Mouse (Mus musculus) c-Kit-positive CD71-positive TER-119-negative erythroid progenitor cells, embryonic 14.5 days (primary cell): Measurements from ENCODE around the gene Acvr1b.

Experiments used
- DNase-seq: peaks from one replicate; pipeline ENCODE4 v3.0.0-alpha.2; 2013; ENCODE audit warnings: low read depth

Acvr1b gene

DNA sequence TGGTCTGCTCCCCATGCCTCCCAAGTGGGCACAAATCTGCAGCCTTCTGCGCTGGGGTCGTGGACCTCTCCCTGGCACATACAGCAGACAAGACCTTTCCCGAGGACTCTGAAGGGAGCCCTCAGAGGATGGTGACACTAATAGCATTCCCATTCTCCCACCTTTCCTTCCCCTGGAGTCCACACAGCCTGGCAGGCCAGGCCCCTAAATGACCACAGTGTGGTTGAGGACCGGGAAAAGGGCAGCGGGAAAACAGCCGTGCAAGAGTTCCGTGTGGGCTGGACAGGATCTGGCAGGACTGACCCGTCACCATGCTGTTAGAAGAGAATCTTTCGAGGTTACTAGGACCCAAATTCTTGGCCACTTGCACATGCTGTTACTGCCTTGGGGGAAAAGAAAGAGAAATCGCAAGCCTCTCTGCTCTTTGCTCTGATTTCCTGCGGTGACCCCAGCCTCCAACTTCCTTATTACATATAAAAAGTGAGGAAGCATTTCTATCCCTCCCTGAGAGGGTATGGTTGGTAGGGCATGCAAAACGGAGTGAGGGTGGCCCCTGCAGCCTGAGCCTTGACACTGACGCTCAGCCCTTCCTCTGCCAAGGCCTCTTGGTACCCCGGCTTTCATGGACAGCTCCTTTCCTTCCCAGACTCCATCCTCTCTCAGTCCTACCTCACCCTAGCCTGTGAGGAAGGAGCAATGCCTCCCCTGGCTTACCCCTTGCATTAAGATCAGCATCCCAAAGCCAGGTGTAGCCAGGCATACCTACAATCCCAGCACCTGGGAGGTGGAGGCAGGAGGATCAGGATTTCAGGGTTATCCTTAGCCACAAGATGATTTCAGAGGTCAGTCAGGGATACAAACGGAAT, 27.5 kb upstream of the Acvr1b start:
- DNase-seq, result no peak

DNA sequence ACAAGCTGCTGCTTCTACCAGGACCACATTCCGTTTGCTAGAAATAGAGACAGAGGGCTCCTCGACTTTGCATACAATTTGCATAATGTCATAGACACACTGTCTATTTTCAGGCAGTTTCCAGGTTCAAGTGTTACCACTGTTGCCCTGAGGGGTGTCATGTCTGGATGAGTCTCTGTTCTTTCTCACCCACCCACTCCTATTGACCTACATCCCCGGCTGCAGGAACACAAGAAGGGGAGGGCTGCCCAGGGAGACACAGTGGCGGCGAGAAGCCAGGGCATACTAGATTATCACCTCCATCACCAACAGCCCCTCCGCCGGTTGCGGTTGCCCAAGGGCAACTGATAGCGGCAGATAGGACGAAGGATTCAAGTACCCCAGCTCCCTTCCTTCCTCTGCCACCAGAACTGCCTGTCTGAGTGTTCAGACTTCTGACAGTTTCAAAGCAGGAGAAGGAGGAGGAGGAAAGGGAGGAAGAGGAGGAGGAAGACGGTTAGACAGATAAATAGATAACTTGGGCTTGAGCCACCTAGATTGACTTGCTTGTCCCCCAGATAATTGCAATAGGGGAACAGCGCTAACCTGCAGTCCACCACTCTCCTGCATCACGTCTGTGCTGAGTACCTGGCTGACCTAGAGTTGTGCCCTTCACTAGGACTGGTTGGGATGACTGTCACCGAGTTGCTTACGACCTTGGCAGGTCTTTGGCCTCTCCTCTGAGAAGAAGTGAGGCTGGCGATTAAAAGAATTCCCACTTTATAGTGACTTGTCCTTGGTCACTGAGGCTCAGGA, 26.6 kb upstream of the Acvr1b start:
- DNase-seq, result no peak

DNA sequence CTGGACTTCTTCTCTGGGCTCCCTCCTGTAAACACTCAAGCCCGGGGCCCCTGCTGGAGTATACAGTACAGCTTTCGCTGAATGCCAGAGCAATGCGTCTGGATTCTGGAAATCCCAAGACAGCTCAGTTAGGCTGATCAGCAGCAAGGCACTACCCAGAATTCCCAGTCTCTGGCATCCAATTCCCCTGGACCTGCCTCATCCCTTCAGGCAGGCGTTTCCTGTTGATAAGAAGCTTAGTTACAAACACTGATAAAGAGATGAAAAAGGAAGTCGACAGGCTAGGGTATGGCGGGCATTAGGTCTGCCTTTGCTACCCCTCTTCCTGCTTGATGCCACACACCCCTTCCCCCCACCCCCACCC, 26.0 kb upstream of the Acvr1b start:
- DNase-seq, result no peak

DNA sequence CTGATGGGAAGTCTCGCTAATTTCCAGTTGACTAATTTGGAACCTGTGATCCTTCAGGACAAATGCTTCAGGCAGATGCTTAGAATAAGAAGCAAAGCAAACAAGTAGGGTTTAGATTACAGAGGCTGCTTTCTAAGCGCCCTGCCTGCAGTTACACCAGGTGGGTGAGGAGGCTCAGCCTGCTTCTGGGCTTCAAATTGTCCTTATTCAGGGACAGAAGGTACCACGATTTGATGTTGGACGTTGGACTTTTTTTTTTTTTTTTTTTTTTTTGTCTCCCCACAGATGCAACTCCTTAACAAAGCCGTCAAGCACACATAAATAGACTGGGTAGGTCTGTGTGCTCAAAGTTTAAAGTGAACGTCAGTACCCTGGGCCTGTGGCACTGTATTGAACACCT, 25.3 kb upstream of the Acvr1b start:
- no peak for DNase-seq

DNA sequence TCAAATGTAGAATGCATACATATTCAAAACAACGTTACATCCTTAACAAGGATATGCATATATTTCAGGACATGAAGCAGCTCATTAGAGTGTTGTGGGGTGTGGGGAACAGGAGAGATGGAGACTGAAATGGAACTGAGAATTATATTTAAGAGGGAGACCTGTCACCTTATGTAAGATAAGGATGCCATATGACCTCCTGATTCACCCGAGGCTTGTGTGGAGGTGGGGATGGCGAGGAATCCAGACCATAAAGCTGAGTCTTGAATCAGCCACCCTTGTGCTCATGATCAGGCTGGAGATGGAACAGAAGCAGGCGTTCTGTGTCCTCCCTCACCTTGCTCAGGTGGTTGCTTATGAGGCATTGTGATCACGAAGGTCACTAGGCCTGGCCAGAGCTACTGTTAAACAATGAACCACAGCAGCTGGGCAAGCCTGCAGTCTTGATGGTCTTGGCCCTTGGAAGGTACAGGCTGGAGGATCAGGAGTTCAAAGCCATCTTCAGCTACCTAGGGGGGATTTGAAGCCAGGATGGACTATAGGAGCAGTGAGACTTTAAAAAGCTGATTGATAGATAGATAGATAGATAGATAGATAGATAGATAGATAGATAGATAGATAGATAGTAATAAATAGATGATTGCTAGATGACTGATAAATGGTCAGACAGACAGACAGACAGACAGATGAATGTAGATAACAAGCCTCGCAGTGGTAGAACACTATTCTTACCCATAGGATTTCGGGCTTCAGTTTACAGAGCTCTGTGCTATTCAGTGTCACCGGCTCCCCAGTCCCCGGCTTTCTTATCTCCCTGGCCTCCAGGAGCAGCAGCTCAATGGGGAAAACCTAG, 22.2 kb upstream of the Acvr1b start:
- DNase-seq, result no peak

DNA sequence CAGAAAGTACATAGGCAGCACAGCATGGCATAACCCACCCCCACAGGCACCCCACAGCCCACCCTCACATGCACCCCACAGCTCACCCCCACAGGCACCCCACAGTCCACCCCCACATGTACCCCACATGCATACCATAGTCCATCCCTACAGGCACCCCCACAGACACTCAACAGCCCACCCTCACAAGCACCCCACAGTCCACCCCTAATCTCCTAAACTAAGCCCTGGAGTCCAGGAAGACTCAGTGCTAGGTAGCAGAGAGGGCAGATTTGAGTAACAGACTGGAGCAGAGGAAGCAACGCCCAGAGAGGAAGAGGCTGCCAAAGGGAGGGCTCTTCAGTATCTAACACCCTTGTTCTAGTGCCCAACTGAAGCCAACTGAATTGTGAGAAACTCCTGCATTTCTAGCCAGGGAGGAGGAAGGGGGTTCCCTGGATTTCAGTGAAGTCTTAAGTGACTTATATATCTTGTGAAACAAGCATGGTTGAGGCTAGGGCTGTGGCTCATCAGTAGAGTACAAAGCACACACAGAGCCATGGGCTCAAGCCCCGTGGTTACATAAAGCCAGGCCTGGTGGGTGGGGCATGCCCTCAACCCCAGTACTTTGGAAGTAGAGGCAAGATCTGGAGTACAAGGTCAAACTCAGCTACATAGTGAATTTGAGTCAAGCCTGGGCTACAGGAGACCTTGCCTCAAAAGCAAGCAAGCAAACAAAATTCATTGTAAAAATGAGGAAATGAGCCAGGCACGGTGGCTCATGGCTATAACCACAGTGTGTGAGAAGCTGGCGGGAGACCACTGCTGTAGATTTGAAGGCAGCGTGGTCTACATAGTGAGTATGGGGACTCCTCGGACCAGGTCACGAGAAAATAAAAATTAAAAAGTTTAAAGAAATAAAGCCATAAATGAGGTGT, 18.9 kb upstream of the Acvr1b start:
- no peak for DNase-seq

DNA sequence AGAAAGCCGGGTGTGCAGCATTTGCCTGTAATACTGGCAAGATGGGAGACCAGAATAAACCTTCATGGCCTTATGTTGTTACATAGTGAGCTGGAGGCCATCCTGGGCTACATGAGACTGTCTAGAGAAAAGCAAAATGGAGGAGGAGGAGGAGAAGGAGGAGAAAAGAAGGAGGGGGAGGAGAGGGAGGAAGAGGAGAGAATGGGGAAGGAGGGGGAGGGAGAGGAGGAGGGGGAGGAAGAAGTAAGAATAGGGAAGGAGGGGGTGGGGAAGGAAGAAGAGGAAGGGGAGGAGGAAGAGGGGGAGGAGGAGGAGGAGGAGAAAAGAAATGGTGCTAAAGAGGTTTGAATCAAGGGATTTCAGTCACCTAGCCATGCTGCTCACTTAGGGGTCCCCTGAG, 13.7 kb upstream of the Acvr1b start:
- DNase-seq, result no peak

DNA sequence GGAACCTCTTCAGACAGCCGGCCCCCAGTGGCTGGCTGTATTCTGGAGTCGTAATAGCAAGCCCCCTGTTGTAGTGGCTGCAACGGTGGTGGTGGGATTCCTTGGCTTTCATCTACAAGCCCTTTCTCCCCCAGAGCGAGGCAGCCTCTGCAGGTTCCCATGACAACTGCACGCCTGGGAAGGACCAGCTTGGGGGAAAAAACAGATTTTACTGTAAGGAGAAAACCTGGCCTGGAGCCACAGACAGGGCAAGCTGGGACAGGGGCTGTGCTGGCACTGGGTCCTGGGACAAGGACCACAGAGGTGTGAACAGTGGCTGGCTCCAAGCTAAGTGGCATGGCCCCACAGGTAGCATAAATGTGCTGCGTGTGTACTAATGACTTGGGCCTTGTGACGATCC, 13.3 kb upstream of the Acvr1b start:
- DNase-seq, result no peak

DNA sequence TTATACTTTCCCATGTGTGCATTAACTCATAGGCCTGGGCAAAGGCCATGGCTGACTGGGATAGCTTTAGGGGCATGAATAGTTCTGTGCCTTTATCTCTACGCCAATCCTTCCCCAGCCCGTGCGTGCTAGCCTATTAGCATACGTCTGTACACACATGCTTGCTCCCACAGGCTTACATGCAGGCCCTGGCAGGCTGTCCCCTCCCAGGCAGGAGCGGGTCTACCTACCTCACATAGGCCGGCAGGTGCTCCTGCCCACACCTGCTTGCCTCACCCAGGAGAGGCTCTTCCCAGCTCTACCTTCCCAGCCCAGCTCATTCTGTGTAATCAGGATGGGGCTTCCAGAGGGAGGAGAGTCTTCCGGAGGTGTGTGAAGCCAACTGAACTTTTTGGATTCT, 12.3 kb upstream of the Acvr1b start:
- no peak for DNase-seq

DNA sequence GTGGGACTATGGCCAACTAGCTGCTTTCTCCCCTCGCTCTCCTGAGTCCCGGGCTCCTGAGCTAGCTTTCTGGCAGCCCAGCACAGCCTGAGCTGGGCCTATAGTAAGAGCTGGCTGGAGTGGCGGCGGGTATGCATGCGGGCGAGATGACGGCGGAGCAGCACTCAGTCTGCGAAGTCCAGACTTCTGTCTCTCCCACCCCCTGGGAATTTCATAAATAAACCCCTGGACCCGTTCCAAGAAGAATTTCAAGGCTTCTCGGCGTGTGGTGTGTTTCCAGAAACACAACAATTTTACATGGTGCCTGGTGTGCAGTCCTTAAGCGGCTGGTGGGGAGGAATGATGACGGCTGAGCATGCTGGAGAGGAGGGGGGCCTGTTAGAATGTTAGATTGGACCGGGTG, 10.8 kb upstream of the Acvr1b start:
- no peak for DNase-seq

DNA sequence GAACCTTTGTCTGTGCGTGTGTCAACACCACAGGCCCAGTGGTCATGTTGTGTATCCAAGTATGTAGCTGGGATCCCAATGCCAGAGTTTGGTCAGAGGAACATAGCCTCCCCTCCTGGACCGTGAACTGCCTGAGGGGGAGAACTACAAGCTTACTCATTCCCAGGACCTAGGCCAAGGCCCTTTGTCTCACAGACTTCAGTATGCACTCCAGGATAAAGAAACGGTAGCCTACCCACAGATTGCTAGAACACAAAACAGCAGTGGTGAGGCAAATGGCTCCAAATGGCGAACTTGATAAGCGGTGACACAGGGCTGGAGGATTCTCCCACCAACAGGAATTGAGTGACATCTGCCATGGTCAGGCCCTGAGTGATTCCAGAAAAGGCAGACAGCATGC, 10.0 kb upstream of the Acvr1b start:
- no peak for DNase-seq

DNA sequence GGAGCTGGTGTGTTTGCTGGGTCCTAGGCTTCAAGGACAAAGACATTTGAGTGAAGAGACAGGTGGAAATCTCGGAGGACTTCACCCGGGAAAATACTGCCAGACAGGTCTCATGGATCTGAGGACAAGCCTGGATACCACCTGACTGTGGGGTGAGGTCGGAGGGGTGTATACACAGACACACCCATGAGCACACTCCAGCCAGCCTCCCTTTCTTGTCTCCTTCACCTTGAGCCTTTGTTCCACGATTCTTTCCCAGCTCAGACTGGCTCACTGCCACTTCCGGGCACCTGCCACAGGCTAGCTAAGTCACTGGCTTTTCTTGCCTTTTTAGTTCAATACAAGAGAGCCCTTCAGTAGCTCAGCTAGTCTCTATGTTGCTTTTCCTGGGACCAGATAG, 9.6 kb upstream of the Acvr1b start:
- DNase-seq, result no peak

DNA sequence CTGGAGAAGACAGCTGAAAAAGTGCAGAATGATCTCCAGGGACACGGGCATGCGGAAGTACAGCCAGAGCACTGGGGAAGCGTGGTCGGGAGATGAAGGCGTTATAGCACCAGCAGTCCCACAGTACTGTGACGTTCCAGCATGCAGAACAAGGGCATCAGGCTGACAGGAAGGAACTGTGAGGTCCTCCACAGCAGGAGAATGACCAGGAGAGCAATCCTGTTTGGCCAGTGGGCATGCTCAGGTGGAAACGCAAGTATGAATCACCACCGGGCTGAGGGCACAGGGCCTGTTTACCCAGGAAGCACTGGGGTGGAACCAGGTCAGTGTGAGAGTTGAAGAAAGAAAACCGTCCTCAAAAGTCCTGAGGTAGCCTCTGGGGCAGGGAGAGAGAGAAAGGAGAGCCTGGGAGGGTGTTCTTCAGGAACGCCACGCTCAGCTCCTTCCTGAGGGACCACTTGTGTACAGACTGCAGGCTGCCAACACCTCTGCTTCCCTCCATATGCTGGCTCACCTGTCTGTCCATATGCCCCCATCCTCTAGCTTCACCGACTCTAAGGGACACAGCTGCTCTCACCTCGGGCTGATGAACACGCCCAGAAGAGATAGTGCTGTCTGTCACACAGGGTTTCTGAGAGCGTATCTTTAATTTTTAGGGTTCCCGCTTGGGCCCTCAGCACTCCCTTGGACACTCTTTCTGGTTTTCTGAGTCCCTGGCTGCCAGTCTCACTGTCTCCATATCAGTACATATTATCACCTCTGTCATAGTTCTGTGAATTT, 8.0 kb upstream of the Acvr1b start:
- no peak for DNase-seq

DNA sequence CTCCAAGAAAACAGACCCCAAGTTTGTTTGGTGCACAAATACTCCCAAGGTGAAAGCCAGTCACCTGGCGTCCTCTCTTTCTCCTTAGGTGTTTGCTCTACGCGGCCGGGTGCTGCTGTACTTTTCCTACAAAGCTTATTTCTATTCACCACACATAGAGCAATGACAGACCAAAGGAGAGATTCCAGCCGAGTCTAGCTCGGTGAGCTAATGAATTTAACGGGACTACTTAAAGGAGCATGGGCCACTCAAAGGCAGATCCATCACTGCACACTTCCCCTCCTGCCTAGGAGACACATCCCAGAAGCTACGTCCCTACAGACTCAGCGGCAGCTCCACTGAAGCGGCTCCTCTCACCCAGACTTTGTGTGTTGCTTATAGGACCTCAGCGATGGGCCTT, 6.3 kb upstream of the Acvr1b start:
- DNase-seq, result no peak

DNA sequence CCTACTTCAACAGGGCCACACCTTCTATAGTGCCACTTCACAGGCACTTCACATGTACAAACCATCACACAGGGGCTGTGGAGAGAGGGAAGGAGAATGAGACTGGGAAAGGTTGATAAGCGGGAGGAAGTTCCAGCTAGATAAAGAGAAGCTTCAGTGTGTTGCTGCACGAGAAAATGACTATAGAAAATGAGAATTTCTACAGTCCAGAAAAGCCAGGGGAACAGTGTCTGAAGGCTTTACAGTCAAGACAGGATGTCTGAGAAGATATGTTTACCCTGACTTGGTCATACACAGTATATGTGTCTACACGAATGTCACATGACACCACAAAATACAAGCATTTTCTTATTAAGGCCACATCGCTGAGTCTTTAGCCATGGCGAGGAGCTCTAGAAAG, 4.0 kb upstream of the Acvr1b start:
- no peak for DNase-seq

DNA sequence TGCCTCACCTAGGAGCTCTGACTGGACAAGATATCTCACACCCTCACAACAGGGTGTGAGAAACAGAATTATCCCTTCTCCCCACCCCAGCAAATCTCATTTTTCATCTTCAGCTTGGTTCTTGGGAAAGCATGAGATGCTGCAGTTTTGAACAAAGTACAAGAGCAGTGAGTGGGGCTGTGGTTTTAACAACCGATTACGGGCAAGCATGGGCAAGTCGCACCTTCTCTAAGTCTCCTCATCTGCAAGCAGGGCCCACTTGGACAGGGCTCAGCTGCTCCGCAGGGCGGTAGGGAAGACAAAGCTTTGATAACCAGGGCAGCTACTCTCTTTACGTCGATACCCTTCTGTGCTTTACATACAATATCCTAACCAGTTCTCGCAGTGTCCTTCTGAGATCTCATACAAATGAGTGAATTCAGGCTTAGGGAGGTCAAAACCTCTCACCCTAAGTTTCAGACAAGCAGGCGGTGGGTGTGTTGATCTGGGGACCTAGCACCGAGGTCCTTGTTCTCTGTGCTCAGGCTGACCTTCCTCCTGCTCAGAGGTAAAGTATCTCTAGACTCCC, 3.4 kb upstream of the Acvr1b start:
- no peak for DNase-seq

DNA sequence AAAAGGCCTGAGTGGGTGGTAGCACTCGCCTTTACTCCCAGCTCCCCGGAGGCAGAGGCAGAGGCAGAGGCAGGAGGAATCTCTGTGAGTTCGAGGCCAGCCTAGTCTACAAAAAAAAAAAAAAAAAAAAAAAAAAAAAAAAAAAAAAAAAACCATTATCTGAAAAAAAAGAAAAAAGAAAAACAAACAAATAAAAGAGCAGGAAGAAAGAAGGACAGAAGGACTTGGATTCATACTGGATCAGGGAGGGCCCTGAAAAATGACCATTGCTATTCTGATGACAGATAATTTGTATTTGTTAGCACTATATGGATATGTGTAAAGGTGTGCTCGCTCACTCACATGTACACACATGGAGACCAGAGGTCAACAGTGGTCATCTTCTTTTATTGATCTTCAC, 2.6 kb upstream of the Acvr1b start:
- DNase-seq, result no peak

DNA sequence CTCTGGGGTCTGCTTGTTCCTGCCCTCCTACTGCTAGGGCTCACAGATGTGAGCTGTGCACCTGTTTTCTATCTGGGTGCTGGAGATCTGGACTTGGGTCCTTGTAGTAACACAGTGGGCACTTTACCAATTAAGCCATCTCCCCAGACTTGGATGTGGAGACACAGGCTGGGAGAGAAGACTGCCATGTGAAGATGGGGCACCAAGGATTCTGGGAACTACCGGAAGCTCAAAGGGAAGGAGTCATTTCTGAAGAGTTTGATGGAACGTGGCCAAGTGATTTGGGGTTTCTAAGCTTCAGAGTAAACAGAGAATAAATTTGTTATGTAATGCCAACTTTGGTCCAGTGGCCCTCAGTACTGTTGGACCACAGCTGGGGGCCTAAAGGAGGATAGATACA, 1.9 kb upstream of the Acvr1b start:
- DNase-seq, result no peak

DNA sequence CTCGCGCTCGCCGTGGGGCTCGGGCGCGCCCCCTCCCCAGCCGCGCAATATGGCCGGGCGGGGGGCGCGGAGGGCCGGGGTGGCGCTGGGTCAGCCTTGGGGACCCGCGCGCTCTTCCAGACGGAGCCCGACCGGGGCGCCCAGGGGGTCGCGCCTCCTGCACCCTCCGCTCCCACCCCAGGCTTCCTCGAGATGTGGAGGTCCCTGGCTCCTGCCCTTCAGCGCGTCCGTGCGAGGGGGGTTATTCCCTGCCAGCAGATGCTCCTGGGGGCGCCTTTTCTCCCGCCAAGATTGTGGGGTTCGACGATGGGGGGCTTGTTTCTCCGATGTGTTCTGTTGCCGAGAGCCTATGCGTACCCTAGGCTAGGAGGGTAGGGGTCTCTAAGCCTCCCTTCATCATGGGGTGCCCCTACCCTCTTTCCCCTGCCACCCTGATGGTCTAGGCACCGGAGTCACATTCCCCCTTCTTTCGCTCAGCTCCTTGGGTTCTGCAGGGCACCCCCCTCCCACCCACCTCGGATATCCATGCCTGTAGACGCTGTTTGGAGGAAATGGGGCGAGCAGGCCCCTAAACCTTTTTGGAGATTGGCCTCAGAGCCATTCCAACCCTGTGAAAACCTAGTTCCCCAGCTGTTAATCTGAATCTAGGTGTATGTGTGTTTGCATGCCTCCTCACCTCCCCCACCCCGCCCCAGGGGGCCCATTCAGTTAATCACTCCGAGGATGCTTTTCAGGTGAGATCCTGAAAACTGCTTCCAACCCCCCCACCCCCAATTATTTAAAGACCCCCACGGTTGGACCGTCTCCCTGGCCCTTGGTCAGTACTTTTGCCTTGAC, 645 bp downstream of the Acvr1b start:
- DNase-seq, result no peak

DNA sequence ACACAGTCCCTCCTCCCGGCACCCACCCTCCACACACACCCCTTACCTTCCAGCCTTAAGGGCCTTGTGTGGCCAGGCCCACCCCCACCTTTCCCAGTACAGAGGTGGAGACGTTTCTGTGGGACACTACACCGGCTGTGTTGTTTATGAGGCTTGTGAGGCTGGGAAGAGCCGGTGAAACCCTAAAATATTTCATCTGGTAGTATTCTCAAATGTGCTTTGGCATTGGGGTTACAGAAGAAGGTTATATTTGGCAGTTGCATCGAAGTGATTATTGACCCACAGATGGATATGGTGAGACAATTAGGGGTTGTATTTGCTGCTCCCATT, 1.2 kb downstream of the Acvr1b start:
- DNase-seq, result no peak
